Mouse (Mus musculus): ENCODE measurements around the gene Gm29106. TPM values are rescaled to one million over a fixed set of nuclear protein-coding genes. Genes with fewer than 3 reads are reported as not detected.
A peak's percentile ranks its signal among the peaks of the same experiment; 100 is the strongest.
"Not testable (repeated sequence)": the region's sequence is repeated elsewhere in the genome, so short reads cannot be mapped to it uniquely, and the experiment has no call there.

Gm29106 gene
- total RNA-seq (2012; rRNA removed), result 0.05 and 0.18 TPM in 2 replicates

GRCm38 (mm10) chr1:118176242-118176641 lies at the start of gene Gm29106:
Gene Gm29106, plus strand, starts transcription at chr1:118176542.
- H3K4me3 ChIP-seq (ENCODE audit: insufficient read depth in 1 of 2, low read depth in 1 of 2, low read length in 2 of 2, poor library complexity in 1 of 2, severe bottlenecking in 1 of 2); H3K27ac ChIP-seq (ENCODE audit: insufficient read depth, low read depth, low read length, poor library complexity, severe bottlenecking); H3K4me1 ChIP-seq (ENCODE audit: control insufficient read depth in 2 of 2, insufficient read depth in 2 of 2, low read length in 2 of 2, poor library complexity in 1 of 2); H3K9ac ChIP-seq (ENCODE audit: insufficient read depth, low read depth, low read length, poor library complexity, severe bottlenecking); in situ Hi-C loops (cut with MboI; ENCODE audit: low sequenced_read_pairs in 2 of 2, unreplicated experiment in 2 of 2); H3K9me3 ChIP-seq (ENCODE audit: control insufficient read depth, insufficient read depth, low read depth, low read length); DNase-seq (ENCODE audit: low read depth, low spot score); H3K36me3 ChIP-seq (ENCODE audit: control insufficient read depth, insufficient read depth, low read length, poor library complexity, severe bottlenecking): not testable (repeated sequence)

DNA sequence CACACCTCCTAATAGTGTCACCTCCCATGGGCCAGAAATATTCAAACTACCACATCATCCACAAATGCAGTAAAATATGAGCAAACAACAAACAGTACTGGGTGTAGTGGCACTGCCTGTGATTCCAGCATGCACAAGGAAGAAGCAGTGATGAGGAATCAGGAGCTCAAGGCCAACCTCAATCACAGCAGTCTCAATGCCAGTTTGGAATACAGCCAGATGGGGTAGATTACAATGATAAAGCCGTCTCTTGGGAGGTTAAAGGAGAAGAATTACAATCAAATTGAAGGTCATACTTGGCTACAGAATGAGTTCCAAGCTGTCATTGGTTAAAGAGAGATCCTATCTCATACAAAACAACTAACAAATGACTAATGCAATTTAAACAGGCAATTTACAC lies 52.2 kb downstream of the Gm29106 start:
- H3K9me3 ChIP-seq (ENCODE audit: control insufficient read depth, insufficient read depth, low read depth, low read length), result no peaks in the 10 kb centered on the region
- H3K4me1 ChIP-seq (ENCODE audit: control insufficient read depth in 2 of 2, insufficient read depth in 2 of 2, low read length in 2 of 2, poor library complexity in 1 of 2), result peaks cover 0 to 4% of the 10 kb centered on the region in 2 experiments; a peak in 2 of 4 replicates
- no peak for TF ChIP-seq ZNF384 (IDR thresholded peaks at IDR 0.05; ENCODE audit: low read depth, low read length)
- TF ChIP-seq ZC3H11A (IDR thresholded peaks at IDR 0.05; ENCODE audit: borderline replicate concordance, low read depth, low read length), result no peak
- no peak for TF ChIP-seq HCFC1 (IDR thresholded peaks at IDR 0.05; ENCODE audit: borderline replicate concordance, insufficient read depth, low read length)
- TF ChIP-seq MAFK (IDR thresholded peaks at IDR 0.05; ENCODE audit: insufficient read depth, low read depth, low read length), result no peak
- in situ Hi-C loops (cut with MboI; ENCODE audit: low sequenced_read_pairs in 2 of 2, unreplicated experiment in 2 of 2), result no loop called here
- no peak overlapping the region for H3K4me3 ChIP-seq (ENCODE audit: insufficient read depth in 1 of 2, low read depth in 1 of 2, low read length in 2 of 2, poor library complexity in 1 of 2, severe bottlenecking in 1 of 2)
- DNase-seq (ENCODE audit: low read depth, low spot score), result peak; percentile 15
- H3K9ac ChIP-seq (ENCODE audit: insufficient read depth, low read depth, low read length, poor library complexity, severe bottlenecking), result no peak overlapping the region
- H3K36me3 ChIP-seq (ENCODE audit: control insufficient read depth, insufficient read depth, low read length, poor library complexity, severe bottlenecking), result no peaks in the 10 kb centered on the region
- no peak overlapping the region for H3K27ac ChIP-seq (ENCODE audit: insufficient read depth, low read depth, low read length, poor library complexity, severe bottlenecking)

DNA sequence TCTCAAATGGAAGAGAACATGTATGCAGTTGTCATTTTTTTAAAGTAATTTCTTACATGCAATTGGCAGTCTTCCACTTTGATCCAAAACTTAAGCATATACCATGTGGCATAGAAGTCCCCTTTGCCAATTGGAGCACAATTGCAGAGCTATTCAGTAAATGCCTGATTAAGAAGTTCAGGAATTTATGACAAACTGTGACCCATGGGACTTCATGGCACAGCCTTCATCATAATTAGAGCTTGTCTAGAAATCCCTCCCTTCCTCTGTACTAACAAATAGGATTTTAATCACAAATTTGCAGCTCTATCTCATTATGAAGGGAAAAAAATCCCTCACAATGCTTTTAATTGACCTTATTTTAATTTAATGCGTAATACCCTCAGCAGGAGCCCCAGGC lies 59.7 kb downstream of the Gm29106 start:
- no peaks in the 10 kb centered on the region for H3K36me3 ChIP-seq (ENCODE audit: control insufficient read depth, insufficient read depth, low read length, poor library complexity, severe bottlenecking)
- no peaks in the 10 kb centered on the region for H3K4me1 ChIP-seq (ENCODE audit: control insufficient read depth in 2 of 2, insufficient read depth in 2 of 2, low read length in 2 of 2, poor library complexity in 1 of 2)
- no peaks in the 10 kb centered on the region for H3K9me3 ChIP-seq (ENCODE audit: control insufficient read depth, insufficient read depth, low read depth, low read length)
- no peak for TF ChIP-seq CHD2 (IDR thresholded peaks at IDR 0.05; ENCODE audit: low read depth, low read length)
- TF ChIP-seq ZC3H11A (IDR thresholded peaks at IDR 0.05; ENCODE audit: borderline replicate concordance, low read depth, low read length), result no peak
- TF ChIP-seq ZNF384 (IDR thresholded peaks at IDR 0.05; ENCODE audit: low read depth, low read length), result no peak
- TF ChIP-seq MAFK (IDR thresholded peaks at IDR 0.05; ENCODE audit: insufficient read depth, low read depth, low read length), result no peak
- no peak for TF ChIP-seq HCFC1 (IDR thresholded peaks at IDR 0.05; ENCODE audit: borderline replicate concordance, insufficient read depth, low read length)
- no peak overlapping the region for H3K27ac ChIP-seq (ENCODE audit: insufficient read depth, low read depth, low read length, poor library complexity, severe bottlenecking)
- in situ Hi-C loops (cut with MboI; ENCODE audit: low sequenced_read_pairs in 2 of 2, unreplicated experiment in 2 of 2), result no loop called here
- H3K9ac ChIP-seq (ENCODE audit: insufficient read depth, low read depth, low read length, poor library complexity, severe bottlenecking), result no peak overlapping the region
- DNase-seq (ENCODE audit: low read depth, low spot score), result no peak
- no peak overlapping the region for H3K4me3 ChIP-seq (ENCODE audit: insufficient read depth in 1 of 2, low read depth in 1 of 2, low read length in 2 of 2, poor library complexity in 1 of 2, severe bottlenecking in 1 of 2)

Other genes with a start within 250 kb of the Gm29106 start
- gene Gm28168, start 248.5 kb upstream of the Gm29106 start, total RNA-seq (2012; rRNA removed), result not detected in 2 replicates
- not detected in 2 replicates for gene Gm7145, start 210.6 kb upstream of the Gm29106 start, total RNA-seq (2012; rRNA removed)
- gene Tsn, start 135.2 kb downstream of the Gm29106 start, total RNA-seq (2012; rRNA removed), result 240 and 258 TPM in 2 replicates
- 57.0 and 87.1 TPM in 2 replicates for gene Nifk, start 145.3 kb downstream of the Gm29106 start, total RNA-seq (2012; rRNA removed)
- 35.9 and 38.9 TPM in 2 replicates for gene Clasp1, start 212.5 kb downstream of the Gm29106 start, total RNA-seq (2012; rRNA removed)